Mouse (Mus musculus): ENCODE data around the gene Rnf212b. TPM values are rescaled to one million over a fixed set of nuclear protein-coding genes. Genes with fewer than 3 reads are reported as not detected.
"Not testable (repeated sequence)": the region's sequence is repeated elsewhere in the genome, so short reads cannot be mapped to it uniquely, and the experiment has no call there.

Gene Rnf212b
- not detected in 2 replicates for polyA plus RNA-seq (2014; fragmentation: Nextera tagmentation; extraction: Ambion mirVana)

DNA sequence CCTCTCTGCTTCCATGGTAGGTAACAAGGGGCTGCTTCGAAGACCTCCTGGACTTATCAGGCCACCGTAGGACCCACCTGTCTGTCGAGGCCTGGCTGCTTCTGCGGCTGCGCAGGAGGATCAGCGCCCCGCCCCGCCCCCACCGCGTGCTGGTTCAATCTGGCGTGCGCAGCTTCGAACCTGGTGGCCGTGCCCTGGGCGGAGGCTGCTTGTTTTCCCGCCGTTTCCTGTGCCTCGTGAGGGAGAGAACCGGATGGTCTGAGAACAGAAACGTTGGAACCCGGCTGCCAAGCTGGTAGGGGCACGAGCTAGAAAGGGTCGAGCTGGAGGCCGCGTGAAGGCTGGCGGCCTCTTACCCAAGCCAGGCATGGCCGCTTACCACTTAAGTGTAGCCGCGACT lies at the start of gene Rnf212b:
Gene Rnf212b, plus strand, starts transcription at position 151 of the 400 bp plus-strand sequence.
- no peaks in the 10 kb centered on the region for H3K9me3 ChIP-seq (ENCODE audit: control insufficient read depth, low read depth, low read length)
- no peaks in the 10 kb centered on the region for H3K4me1 ChIP-seq (ENCODE audit: control insufficient read depth, insufficient read depth, low read length)
- ATAC-seq (ENCODE audit: insufficient number of reproducible peaks, insufficient read depth, low FRiP score, low read depth) = no peak
- WGBS = 83% methylated on average over 29 of the region's 29 CpGs
- H3K27ac ChIP-seq (ENCODE audit: low read length) = no peak within 1 kb of the TSS
- no peak within 1 kb of the TSS for H3K9ac ChIP-seq (replicated peaks; ENCODE audit: low read depth, low read length)
- no peaks in the 10 kb centered on the region for H3K27me3 ChIP-seq (ENCODE audit: control insufficient read depth, insufficient read depth, low read length)
- H3K4me2 ChIP-seq (replicated peaks; ENCODE audit: low read depth, low read length) = no peak within 1 kb of the TSS
- H3K4me3 ChIP-seq (ENCODE audit: low read depth, low read length) = no peak within 1 kb of the TSS
- H3K36me3 ChIP-seq (ENCODE audit: control insufficient read depth, insufficient read depth, low read length) = no peaks in the 10 kb centered on the region

DNA sequence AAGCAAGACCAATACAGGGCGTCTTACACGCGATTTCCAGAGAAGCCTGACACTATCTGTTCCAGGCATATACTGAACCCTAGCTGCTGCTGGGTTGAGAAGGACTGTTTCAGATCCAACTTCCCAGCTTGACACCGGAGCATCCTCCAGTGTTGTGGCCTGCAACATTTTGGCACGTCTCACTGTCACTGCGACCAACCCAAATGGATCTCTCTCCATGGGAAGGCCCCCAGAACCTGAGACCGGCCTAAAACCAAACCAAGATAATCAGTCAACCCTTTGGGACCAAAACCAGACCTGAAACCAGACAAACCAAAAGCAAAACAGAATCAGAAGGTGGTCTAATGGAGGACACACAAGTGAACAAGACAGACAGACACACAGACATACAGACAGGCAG lies 47.0 kb upstream of the Rnf212b start:
- not testable (repeated sequence) for H3K9ac ChIP-seq (replicated peaks; ENCODE audit: low read depth, low read length); H3K27ac ChIP-seq (ENCODE audit: low read length); H3K4me1 ChIP-seq (ENCODE audit: control insufficient read depth, insufficient read depth, low read length); H3K27me3 ChIP-seq (ENCODE audit: control insufficient read depth, insufficient read depth, low read length); H3K4me3 ChIP-seq (ENCODE audit: low read depth, low read length); ATAC-seq (ENCODE audit: insufficient number of reproducible peaks, insufficient read depth, low FRiP score, low read depth); H3K9me3 ChIP-seq (ENCODE audit: control insufficient read depth, low read depth, low read length); H3K4me2 ChIP-seq (replicated peaks; ENCODE audit: low read depth, low read length); H3K36me3 ChIP-seq (ENCODE audit: control insufficient read depth, insufficient read depth, low read length)
- 95% methylated on average over 7 of the region's 7 CpGs for WGBS

DNA sequence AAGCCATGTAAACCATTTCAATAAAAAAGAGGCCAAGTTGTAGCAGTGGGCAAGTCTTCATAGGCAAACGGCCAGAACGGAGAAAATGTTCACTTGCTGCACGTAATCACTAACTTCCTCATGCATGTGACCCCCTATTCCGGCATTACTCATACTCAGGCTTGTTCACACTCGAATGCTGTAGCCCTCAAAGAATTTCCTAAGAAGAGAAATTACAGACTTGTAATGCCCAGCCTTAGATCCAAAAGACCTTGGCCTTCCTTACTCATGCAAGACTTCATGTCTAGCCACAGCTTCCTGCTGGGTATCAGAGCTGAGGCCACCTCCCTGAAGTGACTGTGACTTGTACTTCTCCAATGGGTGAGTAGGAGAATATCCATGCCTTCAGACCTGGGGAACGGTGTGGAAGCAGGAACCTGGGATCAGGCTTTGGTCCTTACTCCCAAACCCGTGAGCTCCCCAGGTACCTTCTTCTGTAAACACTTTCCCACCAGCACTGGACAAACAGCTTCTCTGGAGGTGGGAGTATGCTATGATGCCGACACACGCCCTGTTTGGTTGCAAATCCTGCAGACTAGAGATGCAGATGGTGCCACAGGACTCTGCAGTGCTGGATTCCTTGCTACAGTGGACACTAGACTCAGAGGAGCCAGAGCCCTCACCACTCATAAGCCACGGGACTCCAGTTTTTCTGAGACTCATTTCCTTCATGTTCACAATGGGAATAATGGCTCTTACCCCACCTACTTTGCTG lies 45.5 kb upstream of the Rnf212b start:
- no peak overlapping the region for H3K4me2 ChIP-seq (replicated peaks; ENCODE audit: low read depth, low read length)
- no peaks in the 10 kb centered on the region for H3K4me1 ChIP-seq (ENCODE audit: control insufficient read depth, insufficient read depth, low read length)
- no peak overlapping the region for H3K9ac ChIP-seq (replicated peaks; ENCODE audit: low read depth, low read length)
- 81% methylated on average over 10 of the region's 10 CpGs for WGBS
- no peaks in the 10 kb centered on the region for H3K27me3 ChIP-seq (ENCODE audit: control insufficient read depth, insufficient read depth, low read length)
- no peak overlapping the region for H3K4me3 ChIP-seq (ENCODE audit: low read depth, low read length)
- H3K27ac ChIP-seq (ENCODE audit: low read length) = no peak overlapping the region
- no peak for ATAC-seq (ENCODE audit: insufficient number of reproducible peaks, insufficient read depth, low FRiP score, low read depth)
- H3K36me3 ChIP-seq (ENCODE audit: control insufficient read depth, insufficient read depth, low read length) = no peaks in the 10 kb centered on the region
- H3K9me3 ChIP-seq (ENCODE audit: control insufficient read depth, low read depth, low read length) = no peaks in the 10 kb centered on the region

DNA sequence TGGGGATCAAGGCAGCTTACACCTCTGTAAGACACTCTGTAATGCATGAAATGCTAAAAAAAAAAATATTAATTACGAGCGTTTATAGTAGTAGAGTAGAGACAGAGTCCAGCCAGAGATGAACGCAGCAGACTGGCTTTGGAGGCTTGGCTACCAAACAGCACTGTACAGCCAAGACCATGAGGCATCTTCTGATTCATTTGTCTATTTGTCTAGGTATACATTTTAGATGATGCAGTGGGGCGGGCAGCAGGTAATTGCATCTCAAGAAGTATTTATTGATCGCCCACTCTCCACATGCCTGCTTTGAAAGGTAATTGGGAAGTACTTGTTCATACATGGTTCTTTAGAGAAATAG lies 44.9 kb upstream of the Rnf212b start:
- no peak for ATAC-seq (ENCODE audit: insufficient number of reproducible peaks, insufficient read depth, low FRiP score, low read depth)
- Histone ChIP-seq H3K9me3 (ENCODE audit: control insufficient read depth, low read depth, low read length) (no peaks in the 10 kb centered on the region), H3K4me2 (replicated peaks; ENCODE audit: low read depth, low read length) (no peak overlapping the region), H3K9ac (replicated peaks; ENCODE audit: low read depth, low read length) (no peak overlapping the region), H3K36me3 (ENCODE audit: control insufficient read depth, insufficient read depth, low read length) (no peaks in the 10 kb centered on the region), H3K27ac (ENCODE audit: low read length) (no peak overlapping the region), H3K27me3 (ENCODE audit: control insufficient read depth, insufficient read depth, low read length) (no peaks in the 10 kb centered on the region), H3K4me3 (ENCODE audit: low read depth, low read length) (no peak overlapping the region), H3K4me1 (ENCODE audit: control insufficient read depth, insufficient read depth, low read length) (no peaks in the 10 kb centered on the region)
- 90% methylated on average over 5 of the region's 5 CpGs for WGBS

DNA sequence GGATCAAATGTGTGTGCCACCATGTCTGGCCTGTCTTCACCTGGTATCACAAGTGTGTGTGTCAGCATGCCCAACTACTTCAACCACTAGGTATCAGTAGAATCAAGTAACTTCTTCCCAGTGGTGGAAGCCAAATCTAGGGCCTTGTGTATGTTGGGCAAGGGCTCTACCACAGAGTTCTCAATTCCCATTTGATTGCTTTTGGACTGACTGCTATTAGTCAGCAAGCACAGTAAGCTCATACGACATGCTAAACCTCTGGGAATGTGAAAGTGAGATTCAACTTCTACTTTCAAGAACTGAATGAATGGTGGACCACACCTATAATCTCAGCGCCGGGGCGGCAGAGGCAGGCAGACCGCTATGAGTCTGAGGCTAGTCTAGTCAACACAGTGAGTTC lies 43.6 kb upstream of the Rnf212b start:
- Histone ChIP-seq H3K4me1 (ENCODE audit: control insufficient read depth, insufficient read depth, low read length) (no peaks in the 10 kb centered on the region), H3K4me2 (replicated peaks; ENCODE audit: low read depth, low read length) (no peak overlapping the region), H3K9ac (replicated peaks; ENCODE audit: low read depth, low read length) (no peak overlapping the region), H3K9me3 (ENCODE audit: control insufficient read depth, low read depth, low read length) (no peaks in the 10 kb centered on the region), H3K27me3 (ENCODE audit: control insufficient read depth, insufficient read depth, low read length) (no peaks in the 10 kb centered on the region), H3K4me3 (ENCODE audit: low read depth, low read length) (no peak overlapping the region), H3K27ac (ENCODE audit: low read length) (no peak overlapping the region), H3K36me3 (ENCODE audit: control insufficient read depth, insufficient read depth, low read length) (no peaks in the 10 kb centered on the region)
- ATAC-seq (ENCODE audit: insufficient number of reproducible peaks, insufficient read depth, low FRiP score, low read depth) = no peak
- WGBS = 96% methylated on average over 5 of the region's 5 CpGs

DNA sequence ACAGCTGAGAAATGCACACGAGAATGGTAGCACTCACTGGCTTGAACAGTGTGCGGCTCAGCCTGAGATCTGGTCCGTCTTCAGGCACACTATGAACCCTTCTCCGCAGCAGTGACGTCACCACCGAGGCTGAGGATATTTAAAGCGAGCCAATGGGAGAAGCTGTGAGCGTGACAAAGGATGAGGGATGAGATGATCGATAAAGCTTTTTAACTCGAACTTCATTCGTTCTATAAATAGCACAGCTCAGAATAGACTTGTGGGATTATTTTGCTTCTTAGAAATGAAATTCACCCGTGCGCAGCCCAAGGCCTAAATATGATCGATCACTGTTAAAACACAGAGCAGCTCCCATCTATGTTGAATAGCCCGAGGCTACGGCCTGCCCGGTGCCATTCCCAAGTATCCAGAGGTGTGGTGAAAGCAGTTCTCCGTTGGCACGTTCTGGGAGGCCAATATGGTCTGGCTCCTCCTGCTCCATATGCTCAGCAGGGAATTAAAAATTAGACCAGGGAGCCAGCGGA lies 41.5 kb upstream of the Rnf212b start:
- no peaks in the 10 kb centered on the region for H3K9me3 ChIP-seq (ENCODE audit: control insufficient read depth, low read depth, low read length)
- ATAC-seq (ENCODE audit: insufficient number of reproducible peaks, insufficient read depth, low FRiP score, low read depth) = no peak
- H3K9ac ChIP-seq (replicated peaks; ENCODE audit: low read depth, low read length) = no peak overlapping the region
- WGBS = 75% methylated on average over 20 of the region's 20 CpGs
- no peaks in the 10 kb centered on the region for H3K36me3 ChIP-seq (ENCODE audit: control insufficient read depth, insufficient read depth, low read length)
- H3K4me3 ChIP-seq (ENCODE audit: low read depth, low read length) = no peak overlapping the region
- no peak overlapping the region for H3K4me2 ChIP-seq (replicated peaks; ENCODE audit: low read depth, low read length)
- H3K27ac ChIP-seq (ENCODE audit: low read length) = no peak overlapping the region
- H3K27me3 ChIP-seq (ENCODE audit: control insufficient read depth, insufficient read depth, low read length) = no peaks in the 10 kb centered on the region
- H3K4me1 ChIP-seq (ENCODE audit: control insufficient read depth, insufficient read depth, low read length) = no peaks in the 10 kb centered on the region

DNA sequence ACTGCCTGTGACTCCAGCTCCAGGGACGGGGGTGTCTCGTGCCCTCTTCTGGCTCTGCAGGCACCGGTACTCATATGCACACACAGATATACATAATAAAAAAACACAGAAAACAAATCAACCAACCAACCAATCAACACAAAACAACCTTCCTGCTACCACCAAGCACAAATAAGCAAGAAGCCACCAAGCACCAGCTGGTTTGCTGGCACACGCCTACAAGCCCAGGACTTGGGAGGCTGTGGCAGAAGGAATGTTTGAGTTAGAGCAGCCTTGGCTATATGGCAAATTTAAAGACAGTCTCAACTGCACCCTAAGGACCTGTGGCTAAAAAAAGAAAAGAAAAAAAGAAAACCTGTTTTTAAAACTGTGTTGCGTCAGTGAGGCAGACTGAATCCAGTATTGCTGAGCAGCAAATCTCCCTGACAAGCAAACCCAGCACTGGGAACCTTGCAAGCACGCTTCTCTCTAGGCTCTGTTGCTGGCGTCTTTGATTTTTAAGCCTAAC lies 38.4 kb upstream of the Rnf212b start:
- H3K27ac ChIP-seq (ENCODE audit: low read length) = no peak overlapping the region
- no peak overlapping the region for H3K4me3 ChIP-seq (ENCODE audit: low read depth, low read length)
- H3K4me2 ChIP-seq (replicated peaks; ENCODE audit: low read depth, low read length) = no peak overlapping the region
- H3K4me1 ChIP-seq (ENCODE audit: control insufficient read depth, insufficient read depth, low read length) = no peaks in the 10 kb centered on the region
- H3K36me3 ChIP-seq (ENCODE audit: control insufficient read depth, insufficient read depth, low read length) = no peaks in the 10 kb centered on the region
- ATAC-seq (ENCODE audit: insufficient number of reproducible peaks, insufficient read depth, low FRiP score, low read depth) = no peak
- 0 out of 2 replicates have a peak, but pooled peaks cover 3% of the 10 kb centered on the region for H3K27me3 ChIP-seq (ENCODE audit: control insufficient read depth, insufficient read depth, low read length)
- H3K9me3 ChIP-seq (ENCODE audit: control insufficient read depth, low read depth, low read length) = no peaks in the 10 kb centered on the region
- H3K9ac ChIP-seq (replicated peaks; ENCODE audit: low read depth, low read length) = no peak overlapping the region
- 90% methylated on average over 7 of the region's 7 CpGs for WGBS

DNA sequence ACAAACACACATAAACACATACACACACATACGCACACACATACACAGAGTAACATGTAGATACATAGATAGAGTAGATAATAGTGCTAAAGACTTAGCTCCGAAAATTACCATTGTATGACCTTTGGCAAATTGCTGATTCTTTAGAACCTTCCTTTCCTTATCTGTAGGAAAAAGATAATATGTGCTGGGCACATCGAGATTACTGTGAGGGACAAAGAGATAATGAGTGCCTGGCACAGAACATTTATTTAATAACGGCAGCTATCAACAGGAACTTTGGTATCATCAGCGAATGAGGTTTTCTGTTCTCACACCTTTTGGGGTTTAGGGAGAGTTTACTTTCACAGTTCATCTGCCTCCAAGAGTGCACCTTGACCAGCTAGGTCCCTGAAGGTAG lies 37.2 kb upstream of the Rnf212b start:
- no peak overlapping the region for H3K4me2 ChIP-seq (replicated peaks; ENCODE audit: low read depth, low read length)
- H3K36me3 ChIP-seq (ENCODE audit: control insufficient read depth, insufficient read depth, low read length) = no peaks in the 10 kb centered on the region
- H3K27me3 ChIP-seq (ENCODE audit: control insufficient read depth, insufficient read depth, low read length) = 0 out of 2 replicates have a peak, but pooled peaks cover 3% of the 10 kb centered on the region
- H3K9ac ChIP-seq (replicated peaks; ENCODE audit: low read depth, low read length) = no peak overlapping the region
- no peaks in the 10 kb centered on the region; the same call in 1 of the 2 replicates for H3K4me1 ChIP-seq (ENCODE audit: control insufficient read depth, insufficient read depth, low read length)
- no peak for ATAC-seq (ENCODE audit: insufficient number of reproducible peaks, insufficient read depth, low FRiP score, low read depth)
- H3K27ac ChIP-seq (ENCODE audit: low read length) = no peak overlapping the region
- no peak overlapping the region for H3K4me3 ChIP-seq (ENCODE audit: low read depth, low read length)
- H3K9me3 ChIP-seq (ENCODE audit: control insufficient read depth, low read depth, low read length) = no peaks in the 10 kb centered on the region
- 79% methylated on average over 5 of the region's 5 CpGs for WGBS
